Mouse (Mus musculus) MEL (cell line): ENCODE measurements around the gene 2610044O15Rik8. TPM values are rescaled to one million over a fixed set of nuclear protein-coding genes. Genes with fewer than 3 reads are reported as not detected.

Experiments used
- DNase-seq: peaks from one replicate; pipeline ENCODE4 v3.0.0; 2011; ENCODE audit warnings: low read depth, low spot score
- H3K27ac ChIP-seq: 2 replicates; pipeline ENCODE4 v1.5.1; 2012; ENCODE audit warnings: low read depth, mild to moderate bottlenecking, control low read depth, low read length, moderate library complexity; ENCODE audit not compliant: control insufficient read depth
- H3K27me3 ChIP-seq, 2 experiments: fragments of 150-350 bp in 1 of 2; sonication (generic) in 1 of 2; 2 replicates each; pipeline ENCODE4 v1.6.1; 2012; ENCODE audit warnings: low read length in 2 of 2, mild to moderate bottlenecking in 2 of 2, improper control_type of control experiment in 1 of 2, moderate library complexity in 1 of 2; ENCODE audit not compliant: insufficient read depth in 2 of 2, control insufficient read depth in 1 of 2
- H3K36me3 ChIP-seq, 2 experiments: 2 replicates each; pipeline ENCODE4 v1.6.1; 2012 to 2014; ENCODE audit warnings: low read length in 2 of 2, improper control_type of control experiment in 1 of 2, inconsistent platforms in 1 of 2, mild to moderate bottlenecking in 1 of 2; ENCODE audit not compliant: insufficient read depth in 2 of 2, control insufficient read depth in 1 of 2
- H3K4me1 ChIP-seq, 2 experiments: fragments of 150-350 bp in 1 of 2; sonication (generic) in 1 of 2; 2 replicates each; pipeline ENCODE4 v1.6.1; 2012; ENCODE audit warnings: low read length in 2 of 2, improper control_type of control experiment in 1 of 2, mild to moderate bottlenecking in 1 of 2; ENCODE audit not compliant: insufficient read depth in 2 of 2, control insufficient read depth in 1 of 2
- H3K4me3 ChIP-seq, 2 experiments: fragments of 150-350 bp in 1 of 2; sonication (generic) in 1 of 2; 2 replicates each; pipeline ENCODE4 v1.5.1; 2012; ENCODE audit warnings: low read depth in 2 of 2, low read length in 2 of 2, mild to moderate bottlenecking in 2 of 2, moderate library complexity in 2 of 2, control low read depth in 1 of 2, improper control_type of control experiment in 1 of 2; ENCODE audit not compliant: control insufficient read depth in 1 of 2, insufficient read depth in 1 of 2
- H3K79me2 ChIP-seq: 2 replicates; pipeline ENCODE4 v1.6.1; 2012; ENCODE audit warnings: mild to moderate bottlenecking, low read length, moderate library complexity; ENCODE audit not compliant: control insufficient read depth, poor library complexity, insufficient read depth
- H3K9ac ChIP-seq: 2 replicates; pipeline ENCODE4 v1.6.1; 2012; ENCODE audit warnings: low read depth, mild to moderate bottlenecking, control low read depth, low read length, moderate library complexity; ENCODE audit not compliant: control insufficient read depth, poor library complexity, severe bottlenecking
- H3K9me3 ChIP-seq: fragments of 150-350 bp; sonication (generic); replicated peaks from 2 replicates; pipeline ENCODE4 v1.6.1; 2012; ENCODE audit warnings: mild to moderate bottlenecking, low read length, improper control_type of control experiment, moderate library complexity; ENCODE audit not compliant: insufficient read depth
- BHLHE40 ChIP-seq: IDR thresholded peaks from 2 replicates; pipeline ENCODE4 v1.6.1; 2012; ENCODE audit warnings: low read depth, mild to moderate bottlenecking, inconsistent platforms, low read length, improper control_type of control experiment, borderline replicate concordance
- CHD1 ChIP-seq: IDR thresholded peaks from 2 replicates; pipeline ENCODE4 v1.6.1; 2012; ENCODE audit warnings: low read depth, mild to moderate bottlenecking, inconsistent platforms, low read length, improper control_type of control experiment
- CHD2 ChIP-seq: IDR thresholded peaks from 2 replicates; pipeline ENCODE4 v1.6.1; 2011; ENCODE audit warnings: low read length, improper control_type of control experiment
- CTCF ChIP-seq, 3 experiments: IDR thresholded peaks in 2 of 3; conservative IDR thresholded peaks in 1 of 3; 2 replicates each; pipeline ENCODE4 v1.5.1; 2011 to 2012; ENCODE audit warnings: low read length in 3 of 3, low read depth in 2 of 3, mild to moderate bottlenecking in 2 of 3, improper control_type of control experiment in 1 of 3, inconsistent platforms in 1 of 3, mixed read lengths in 1 of 3, moderate library complexity in 1 of 3; ENCODE audit not compliant: control insufficient read depth in 1 of 3, insufficient read depth in 1 of 3, poor library complexity in 1 of 3, severe bottlenecking in 1 of 3
- E2F4 ChIP-seq: IDR thresholded peaks from 2 replicates; pipeline ENCODE4 v1.6.1; 2011; ENCODE audit warnings: low read depth, low read length, improper control_type of control experiment, borderline replicate concordance
- ELF1 ChIP-seq: IDR thresholded peaks from 2 replicates; pipeline ENCODE4 v1.6.1; 2014; ENCODE audit warnings: low read depth, mild to moderate bottlenecking, inconsistent platforms, low read length, improper control_type of control experiment, moderate library complexity
- EP300 ChIP-seq, 2 experiments: IDR thresholded peaks; 2 replicates each; pipeline ENCODE4 v1.6.1; 2011; ENCODE audit warnings: improper control_type of control experiment in 2 of 2, low read length in 2 of 2, low read depth in 1 of 2, mild to moderate bottlenecking in 1 of 2
- GABPA ChIP-seq: IDR thresholded peaks from 2 replicates; pipeline ENCODE4 v1.6.1; 2012; ENCODE audit warnings: low read depth, mild to moderate bottlenecking, inconsistent platforms, low read length, improper control_type of control experiment, moderate library complexity
- GATA1 ChIP-seq: IDR thresholded peaks from 2 replicates; pipeline ENCODE4 v1.6.1; 2011; ENCODE audit warnings: low read depth, low read length, improper control_type of control experiment
- HCFC1 ChIP-seq: IDR thresholded peaks from 2 replicates; pipeline ENCODE4 v1.6.1; 2012; ENCODE audit warnings: low read depth, mild to moderate bottlenecking, inconsistent platforms, low read length, improper control_type of control experiment, moderate library complexity
- JUND ChIP-seq: IDR thresholded peaks from 2 replicates; pipeline ENCODE4 v1.6.1; 2011; ENCODE audit warnings: low read depth, mild to moderate bottlenecking, improper control_type of control experiment, low read length
- KAT2A ChIP-seq: conservative IDR thresholded peaks from 2 replicates; pipeline ENCODE4 v1.6.1; 2012; ENCODE audit warnings: low read depth, low read length, improper control_type of control experiment, inconsistent platforms
- MAFK ChIP-seq: IDR thresholded peaks from 2 replicates; pipeline ENCODE4 v1.6.1; 2011; ENCODE audit warnings: low read depth, mild to moderate bottlenecking, low read length, improper control_type of control experiment, borderline replicate concordance
- MAX ChIP-seq: IDR thresholded peaks from 2 replicates; pipeline ENCODE4 v1.6.1; 2011; ENCODE audit warnings: low read length, improper control_type of control experiment
- MAZ ChIP-seq: IDR thresholded peaks from 2 replicates; pipeline ENCODE4 v1.6.1; 2012; ENCODE audit warnings: low read depth, mild to moderate bottlenecking, inconsistent platforms, low read length, improper control_type of control experiment
- MEF2A ChIP-seq: IDR thresholded peaks from 2 replicates; pipeline ENCODE4 v1.6.1; 2014; ENCODE audit warnings: low read depth, mild to moderate bottlenecking, inconsistent platforms, low read length, improper control_type of control experiment; ENCODE audit not compliant: poor library complexity, insufficient replicate concordance, severe bottlenecking; ENCODE audit errors: extremely low read depth
- MXI1 ChIP-seq: IDR thresholded peaks from 2 replicates; pipeline ENCODE4 v1.6.1; 2011; ENCODE audit warnings: mild to moderate bottlenecking, low read depth, low read length, improper control_type of control experiment
- MYB ChIP-seq: IDR thresholded peaks from 2 replicates; pipeline ENCODE4 v1.6.1; 2011; ENCODE audit warnings: mild to moderate bottlenecking, low read depth, low read length, improper control_type of control experiment
- MYC ChIP-seq: IDR thresholded peaks from 2 replicates; pipeline ENCODE4 v1.6.1; 2011; ENCODE audit warnings: low read depth, mild to moderate bottlenecking, low read length, improper control_type of control experiment, moderate library complexity
- NRF1 ChIP-seq: IDR thresholded peaks from 2 replicates; pipeline ENCODE4 v1.6.1; 2014; ENCODE audit warnings: low read depth, mild to moderate bottlenecking, inconsistent platforms, low read length, improper control_type of control experiment, moderate library complexity; ENCODE audit not compliant: poor library complexity, insufficient read depth, severe bottlenecking
- POLR2A ChIP-seq, 2 experiments: IDR thresholded peaks; 2 replicates each; pipeline ENCODE4 v1.6.1; 2011 to 2012; ENCODE audit warnings: low read length in 2 of 2, mild to moderate bottlenecking in 2 of 2, control low read depth in 1 of 2, improper control_type of control experiment in 1 of 2, low read depth in 1 of 2, moderate library complexity in 1 of 2; ENCODE audit not compliant: control insufficient read depth in 1 of 2, insufficient read depth in 1 of 2, poor library complexity in 1 of 2
- POLR2AphosphoS2 ChIP-seq: IDR thresholded peaks from 2 replicates; pipeline ENCODE4 v1.6.1; 2011; ENCODE audit warnings: low read length, improper control_type of control experiment
- POLR2AphosphoS5 ChIP-seq: IDR thresholded peaks from 2 replicates; pipeline ENCODE4 v1.6.1; 2012; ENCODE audit warnings: low read depth, borderline replicate concordance, mild to moderate bottlenecking, inconsistent platforms, low read length, moderate library complexity, mixed read lengths
- RAD21 ChIP-seq: IDR thresholded peaks from 2 replicates; pipeline ENCODE4 v1.6.1; 2011; ENCODE audit warnings: mild to moderate bottlenecking, low read depth, low read length, improper control_type of control experiment
- RCOR1 ChIP-seq: IDR thresholded peaks from 2 replicates; pipeline ENCODE4 v1.6.1; 2012; ENCODE audit warnings: low read depth, mild to moderate bottlenecking, inconsistent platforms, low read length, improper control_type of control experiment
- SIN3A ChIP-seq: IDR thresholded peaks from 2 replicates; pipeline ENCODE4 v1.6.1; 2012; ENCODE audit warnings: low read length, improper control_type of control experiment, inconsistent platforms
- TAL1 ChIP-seq: IDR thresholded peaks from 2 replicates; pipeline ENCODE4 v1.6.1; 2012; ENCODE audit warnings: mild to moderate bottlenecking, inconsistent platforms, low read length, moderate library complexity, mixed read lengths
- TBP ChIP-seq: IDR thresholded peaks from 2 replicates; pipeline ENCODE4 v1.8.0; 2011; ENCODE audit warnings: low read depth, low read length, improper control_type of control experiment
- TCF12 ChIP-seq: IDR thresholded peaks from 2 replicates; pipeline ENCODE4 v1.6.1; 2014; ENCODE audit warnings: low read depth, mild to moderate bottlenecking, inconsistent platforms, low read length, improper control_type of control experiment, moderate library complexity
- UBTF ChIP-seq: IDR thresholded peaks from 2 replicates; pipeline ENCODE4 v1.6.1; 2012; ENCODE audit warnings: low read depth, mild to moderate bottlenecking, inconsistent platforms, low read length, improper control_type of control experiment, moderate library complexity, borderline replicate concordance; ENCODE audit not compliant: insufficient read depth
- USF1 ChIP-seq: IDR thresholded peaks from 2 replicates; pipeline ENCODE4 v1.6.1; 2014; ENCODE audit warnings: low read depth, mild to moderate bottlenecking, inconsistent platforms, low read length, improper control_type of control experiment, moderate library complexity
- USF2 ChIP-seq, 2 experiments: IDR thresholded peaks; 2 replicates each; pipeline ENCODE4 v1.6.1; 2011 to 2012; ENCODE audit warnings: improper control_type of control experiment in 2 of 2, low read length in 2 of 2, borderline replicate concordance in 1 of 2, inconsistent platforms in 1 of 2, low read depth in 1 of 2, mild to moderate bottlenecking in 1 of 2; ENCODE audit not compliant: insufficient read depth in 1 of 2
- ZC3H11A ChIP-seq: IDR thresholded peaks from 2 replicates; pipeline ENCODE4 v1.6.1; 2012; ENCODE audit warnings: low read depth, mild to moderate bottlenecking, inconsistent platforms, low read length, improper control_type of control experiment
- ZKSCAN1 ChIP-seq: IDR thresholded peaks from 2 replicates; pipeline ENCODE4 v1.6.1; 2012; ENCODE audit warnings: low read depth, mild to moderate bottlenecking, inconsistent platforms, low read length, improper control_type of control experiment, moderate library complexity
- ZMIZ1 ChIP-seq: IDR thresholded peaks from 2 replicates; pipeline ENCODE4 v1.6.1; 2012; ENCODE audit warnings: low read depth, mild to moderate bottlenecking, inconsistent platforms, low read length, improper control_type of control experiment, moderate library complexity
- polyA plus RNA-seq, 2 experiments: library from polyadenylated mRNA; stranded (reverse) in 1 of 2; unstranded in 1 of 2; fragments of >175 nt in 1 of 2; fragments of >200 nt in 1 of 2; gene quantifications; 2 replicates each; pipeline versions ENCODE4 v1.2.1 to v1.2.4; 2012; ENCODE audit warnings: low replicate concordance in 2 of 2, low read depth in 1 of 2; ENCODE audit not compliant: insufficient read length in 2 of 2, insufficient read depth in 1 of 2, missing spikeins in 1 of 2
- total RNA-seq: library from RNA; depleted of rRNA; stranded (reverse); fragments of 300-350 nt; gene quantifications from 2 replicates; pipeline ENCODE4 v1.2.3, GENCODE M21; 2012; rRNA removed

Gene 2610044O15Rik8
- total RNA-seq = 8.5 and 11.3 TPM in 2 replicates
- polyA plus RNA-seq = 100 to 1,000 TPM in 1 of 2 experiments, 1 to 10 TPM in 1; 7.7 to 333 TPM

- peaks cover 1% of the 10 kb centered on the region for H3K79me2 ChIP-seq
- no peaks in the 10 kb centered on the region for H3K9me3 ChIP-seq
- DNase-seq = peak; percentile 93
- H3K9ac ChIP-seq = peak within 1 kb of the TSS; percentile 87
- H3K27me3 ChIP-seq = no peaks in the 10 kb centered on the region
- peak within 1 kb of the TSS; percentile 95 for H3K4me3 ChIP-seq
- H3K4me1 ChIP-seq = peaks cover 0 to 4% of the 10 kb centered on the region in 2 experiments; a peak in 2 of 4 replicates
- H3K36me3 ChIP-seq = peaks cover 0 to 7% of the 10 kb centered on the region in 2 experiments; a peak in 1 of 4 replicates
- peak within 1 kb of the TSS; percentile 95 for H3K27ac ChIP-seq
- peak; percentile 81 for TF ChIP-seq HCFC1
- TF ChIP-seq MAX = peak; percentile 58; the same call in 1 of the 2 replicates
- no peak for TF ChIP-seq USF2 (IDR thresholded peaks at IDR 0.05; ENCODE audit: borderline replicate concordance in 1 of 2, insufficient read depth in 1 of 2, low read depth in 1 of 2, low read length in 2 of 2)
- TF ChIP-seq MYB = no peak
- TF ChIP-seq CTCF (IDR thresholded peaks at IDR 0.05 in 2 of 3, conservative IDR thresholded peaks at IDR 0.05 in 1 of 3; ENCODE audit: control insufficient read depth in 1 of 3, insufficient read depth in 1 of 3, low read depth in 2 of 3, low read length in 3 of 3, poor library complexity in 1 of 3, severe bottlenecking in 1 of 3) = no peak
- TF ChIP-seq GATA1 = no peak
- TF ChIP-seq MYC = peak; percentile 49; the same call in 1 of the 2 replicates
- TF ChIP-seq CHD1 = no peak
- no peak for TF ChIP-seq RAD21
- peak; percentile 76; the same call in 1 of the 2 replicates for TF ChIP-seq SIN3A
- TF ChIP-seq POLR2AphosphoS2 = peak; percentile 82; the same call in 1 of the 2 replicates
- TF ChIP-seq E2F4 = no peak
- no peak for TF ChIP-seq ZKSCAN1
- TF ChIP-seq MAZ = peak; percentile 61; the same call in 1 of the 2 replicates
- TF ChIP-seq JUND = no peak
- peak; percentile 73 for TF ChIP-seq TBP
- no peak for TF ChIP-seq GABPA
- no peak for TF ChIP-seq MEF2A
- TF ChIP-seq EP300 (IDR thresholded peaks at IDR 0.05; ENCODE audit: low read depth in 1 of 2, low read length in 2 of 2) = no peak
- peak; percentile 54 for TF ChIP-seq CHD2
- TF ChIP-seq TAL1 = no peak
- peak; percentile 7; the same call in 1 of the 2 replicates for TF ChIP-seq TCF12
- no peak for TF ChIP-seq BHLHE40
- TF ChIP-seq USF1 = no peak
- TF ChIP-seq MXI1 = no peak; the same call in 1 of the 2 replicates
- no peak; the same call in 1 of the 2 replicates for TF ChIP-seq ZMIZ1
- no peak for TF ChIP-seq POLR2AphosphoS5
- peak; percentile 58 for TF ChIP-seq KAT2A
- TF ChIP-seq ZC3H11A = no peak
- TF ChIP-seq RCOR1 = no peak
- no peak for TF ChIP-seq UBTF
- TF ChIP-seq POLR2A (IDR thresholded peaks at IDR 0.05; ENCODE audit: control insufficient read depth in 1 of 2, insufficient read depth in 1 of 2, low read depth in 1 of 2, low read length in 2 of 2, poor library complexity in 1 of 2) = peak; percentile 62 to 81; a peak in 3 of 4 replicates
- no peak for TF ChIP-seq NRF1
- TF ChIP-seq ELF1 = peak; percentile 49
- no peak for TF ChIP-seq MAFK
These were observed at the start of gene 2610044O15Rik8 for GRCm38 (mm10) chr8:129234027-129234733. 2610044O15Rik8 (minus strand) TSS chr8:129234406.
